In genomic region chr14:121521709-121522108, GRCm38 (mm10) we compare ENCODE assay signal across 8 mouse cellular contexts. TPM values are rescaled to one million over a fixed set of nuclear protein-coding genes. Genes with fewer than 3 reads are reported as not detected.
DNase-seq lines count a peak whose midpoint lies in the region; ATAC-seq lines count a peak whose summit lies in the region.

No protein-coding gene starts in this region.

- intact Hi-C loops in heart, postnatal 25 days (cut with DNase I), result no loop called here
- intact Hi-C loops in heart, postnatal 14 days (cut with DNase I), result no loop called here

- ATAC-seq in frontal cortex, adult (ENCODE audit: low TSS enrichment), result no peak

- peak; percentile 44 to 57 for DNase-seq in heart, adult 18-20 months
- DNase-seq in heart, postnatal 25 days (ENCODE audit: low spot score), result no peak
- peak; percentile 45 for DNase-seq in adrenal gland, adult 8-10 months
- DNase-seq in heart, postnatal 14 days, result peak; percentile 11 to 56
- peak; percentile 48 for DNase-seq in lung, postnatal 10 days
- DNase-seq in left cerebral cortex, adult 11 months (ENCODE audit: low spot score), result no peak
- no peak for DNase-seq in urinary bladder, postnatal 4 days (ENCODE audit: low spot score in 2 of 2)

RNA-seq across cellular contexts. Expression of gene Slc15a1, which starts 16.7 kb away (rescaled TPM):
- total RNA-seq in heart, adult 18-20 months (2021), result not detected
- not detected for total RNA-seq in heart, postnatal 25 days (2021)
- under 1 TPM in 2 of 4 experiments, not detected in 2; 0.14 to 0.20 TPM for total RNA-seq in adrenal gland, adult 8-10 months (2022)
- total RNA-seq in heart, postnatal 14 days (2021), result not detected

Comparison
In these comparisons a context has a peak if more than half of its experiments do, and no peak if none do; other contexts are left out.
1. DNase-seq: peak in heart, adult 18-20 months (2 of 2), adrenal gland, adult 8-10 months (single experiment), heart, postnatal 14 days (2 of 2) and lung, postnatal 10 days (single experiment); none in heart, postnatal 25 days (single experiment), left cerebral cortex, adult 11 months (single experiment) and urinary bladder, postnatal 4 days (0 of 2).